ENCODE assay signal across 18 mouse cellular contexts in genomic region chr16:31993946-31994345, GRCm38 (mm10).
"Had no signal": no experiment of that assay in that cellular context is flagged by ENCODE, and none has a peak within 500 bp of the region (broad histone marks: within the 10 kb centered on the region; RNA-seq: fewer than 3 reads in every experiment).

No protein-coding gene starts in this region.

- H3K4me3 ChIP-seq: kidney, embryonic 15.5 days; limb, embryonic 10.5 days; limb, embryonic 13.5 days; midbrain, embryonic 12.5 days; midbrain, embryonic 15.5 days; neural tube, embryonic 12.5 days; neural tube, embryonic 15.5 days; stomach, embryonic 15.5 days had no signal

- H3K9ac ChIP-seq: kidney, embryonic 15.5 days; limb, embryonic 13.5 days; liver, embryonic 14.5 days; liver, postnatal 0 days; lung, embryonic 14.5 days; midbrain, embryonic 12.5 days; midbrain, embryonic 15.5 days; neural tube, embryonic 12.5 days; neural tube, embryonic 15.5 days; stomach, embryonic 15.5 days had no signal

- H3K27ac ChIP-seq: kidney, embryonic 15.5 days; limb, embryonic 10.5 days; limb, embryonic 13.5 days; liver, embryonic 14.5 days; macrophage; midbrain, embryonic 12.5 days; midbrain, embryonic 15.5 days; neural tube, embryonic 12.5 days; neural tube, embryonic 15.5 days; stomach, embryonic 15.5 days had no signal

- H3K27me3 ChIP-seq: kidney, embryonic 15.5 days; limb, embryonic 13.5 days; midbrain, embryonic 12.5 days; midbrain, embryonic 15.5 days; neural tube, embryonic 12.5 days; neural tube, embryonic 15.5 days; stomach, embryonic 15.5 days had no signal

- DNase-seq: kidney, adult 8-10 months; kidney, postnatal 10 days; liver, postnatal 0 days; lung, embryonic 14.5 days; retina, postnatal 1 day; right cerebral cortex, postnatal 25 days; spleen, adult 18-20 months; thymus, postnatal 25 days had no signal

- H3K4me1 ChIP-seq: kidney, embryonic 15.5 days; limb, embryonic 10.5 days; limb, embryonic 13.5 days; midbrain, embryonic 12.5 days; midbrain, embryonic 15.5 days; neural tube, embryonic 12.5 days; neural tube, embryonic 15.5 days; stomach, embryonic 15.5 days had no signal
